Mouse (Mus musculus) kidney, embryonic 15.5 days (tissue): Measurements from ENCODE around the gene Frs2. TPM values are rescaled to one million over a fixed set of nuclear protein-coding genes. Genes with fewer than 3 reads are reported as not detected.

ENCODE experiments used
- ATAC-seq: fragments of 200-750 bp; cut with Nextera tagmentation; replicated peaks from 2 replicates; pipeline ENCODE4 v1.8.0; 2017; ENCODE audit warnings: moderate TSS enrichment; ENCODE audit not compliant: low FRiP score
- H3K27ac ChIP-seq: fragments of 300-500 bp; sonication (generic); 2 replicates; pipeline ENCODE4 v1.5.1; 2015; ENCODE audit warnings: mild to moderate bottlenecking, inconsistent platforms
- H3K27me3 ChIP-seq: fragments of 300-500 bp; sonication (generic); 2 replicates; pipeline ENCODE4 v1.6.1; 2015; ENCODE audit warnings: inconsistent platforms
- H3K36me3 ChIP-seq: fragments of 300-500 bp; sonication (generic); 2 replicates; pipeline ENCODE4 v1.6.1; 2015; ENCODE audit warnings: inconsistent platforms
- H3K4me1 ChIP-seq: fragments of 300-500 bp; sonication (generic); 2 replicates; pipeline ENCODE4 v1.6.1; 2015; ENCODE audit warnings: inconsistent platforms
- H3K4me2 ChIP-seq: fragments of 300-500 bp; sonication (generic); 2 replicates; pipeline ENCODE4 v1.6.1; 2015; ENCODE audit warnings: moderate library complexity, mild to moderate bottlenecking, inconsistent platforms
- H3K4me3 ChIP-seq: fragments of 300-500 bp; sonication (generic); replicated peaks from 2 replicates; pipeline ENCODE4 v1.5.1; 2015; ENCODE audit warnings: mild to moderate bottlenecking, inconsistent platforms
- H3K9ac ChIP-seq: fragments of 300-500 bp; sonication (generic); 2 replicates; pipeline ENCODE4 v1.6.1; 2015; ENCODE audit warnings: mild to moderate bottlenecking, inconsistent platforms
- H3K9me3 ChIP-seq: fragments of 300-500 bp; sonication (generic); replicated peaks from 2 replicates; pipeline ENCODE4 v1.6.1; 2016; ENCODE audit warnings: inconsistent platforms
- WGBS: fragments of 180-500 bp; shearing (Covaris S2); methylation state at CpG from one replicate; pipeline ENCODE4 v1.1.7; 2015; ENCODE audit warnings: mixed read lengths; 5-methylcytosine and 5-hydroxymethylcytosine counted together
- polyA plus RNA-seq: library from polyadenylated mRNA; unstranded; fragments of >200 nt; fragmentation: Nextera tagmentation; extraction: Ambion mirVana; gene quantifications from 2 replicates; pipeline ENCODE4 v1.2.1, GENCODE M21; 2015

Gene Frs2
- polyA plus RNA-seq, 1 experiment from 2014 or later, result 17.8 TPM

DNA sequence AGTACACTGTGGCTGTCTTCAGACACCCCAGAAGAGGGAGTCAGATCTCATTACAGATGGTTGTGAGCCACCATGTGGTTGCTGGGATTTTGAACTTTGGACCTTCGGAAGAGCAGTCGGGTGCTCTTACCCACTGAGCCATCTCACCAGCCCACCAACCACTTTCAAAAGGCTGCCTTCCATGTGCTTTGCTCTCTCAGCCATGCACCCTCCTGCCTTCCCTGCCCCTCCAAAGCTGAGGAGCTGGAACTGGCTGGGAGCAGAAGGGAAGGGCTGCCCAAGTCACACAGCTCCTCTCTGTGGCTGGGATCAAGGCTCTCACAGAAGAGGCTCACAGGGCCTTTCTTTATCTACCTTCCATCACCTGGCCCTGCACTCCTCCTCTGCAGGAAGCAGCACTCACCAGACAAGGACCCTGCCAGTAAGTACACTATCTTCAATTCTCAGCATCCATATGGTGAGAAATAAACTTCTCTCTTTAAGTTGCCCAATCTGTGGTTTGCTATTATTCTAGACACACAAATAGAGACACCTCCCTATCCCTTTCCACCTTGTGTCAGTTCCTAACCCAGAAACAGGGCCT is 51.1 kb downstream of the Frs2 start:
- peaks cover 16% of the 10 kb centered on the region for H3K36me3 ChIP-seq
- no peaks in the 10 kb centered on the region for H3K9me3 ChIP-seq
- no peak overlapping the region for H3K4me2 ChIP-seq
- no peak overlapping the region for H3K27ac ChIP-seq
- H3K27me3 ChIP-seq, result no peaks in the 10 kb centered on the region
- WGBS, result 77% methylated on average over 2 of the region's 2 CpGs
- ATAC-seq, result peak; percentile 47; the same call in 1 of the 2 replicates
- H3K9ac ChIP-seq, result no peak overlapping the region
- no peak overlapping the region for H3K4me3 ChIP-seq
- peaks cover 9% of the 10 kb centered on the region for H3K4me1 ChIP-seq

DNA sequence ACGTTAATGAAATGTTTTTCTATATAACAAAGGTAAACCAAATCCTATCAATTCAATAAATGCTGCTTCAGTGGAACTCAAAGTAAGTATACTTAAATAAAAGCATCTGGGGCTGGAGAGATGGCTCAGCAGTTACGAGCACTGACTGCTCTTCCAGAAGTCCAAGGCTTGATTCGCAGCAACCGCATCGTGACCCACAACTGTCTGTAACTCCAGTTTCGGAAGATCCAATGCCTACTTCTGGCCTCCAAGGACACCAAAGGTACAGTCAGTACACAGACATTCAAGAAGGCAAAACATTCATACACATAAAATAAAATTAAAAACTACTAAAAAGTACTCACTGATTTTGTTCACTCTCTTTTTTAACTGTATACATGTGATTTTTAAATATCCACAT is 52.2 kb downstream of the Frs2 start:
- peaks cover 21% of the 10 kb centered on the region for H3K36me3 ChIP-seq
- no peak for ATAC-seq
- no peak overlapping the region for H3K9ac ChIP-seq
- no peak overlapping the region for H3K4me3 ChIP-seq
- 94% methylated on average over 6 of the region's 6 CpGs for WGBS
- no peak overlapping the region for H3K4me2 ChIP-seq
- H3K27ac ChIP-seq, result no peak overlapping the region
- H3K4me1 ChIP-seq, result peaks cover 9% of the 10 kb centered on the region
- H3K27me3 ChIP-seq, result no peaks in the 10 kb centered on the region
- no peaks in the 10 kb centered on the region for H3K9me3 ChIP-seq

DNA sequence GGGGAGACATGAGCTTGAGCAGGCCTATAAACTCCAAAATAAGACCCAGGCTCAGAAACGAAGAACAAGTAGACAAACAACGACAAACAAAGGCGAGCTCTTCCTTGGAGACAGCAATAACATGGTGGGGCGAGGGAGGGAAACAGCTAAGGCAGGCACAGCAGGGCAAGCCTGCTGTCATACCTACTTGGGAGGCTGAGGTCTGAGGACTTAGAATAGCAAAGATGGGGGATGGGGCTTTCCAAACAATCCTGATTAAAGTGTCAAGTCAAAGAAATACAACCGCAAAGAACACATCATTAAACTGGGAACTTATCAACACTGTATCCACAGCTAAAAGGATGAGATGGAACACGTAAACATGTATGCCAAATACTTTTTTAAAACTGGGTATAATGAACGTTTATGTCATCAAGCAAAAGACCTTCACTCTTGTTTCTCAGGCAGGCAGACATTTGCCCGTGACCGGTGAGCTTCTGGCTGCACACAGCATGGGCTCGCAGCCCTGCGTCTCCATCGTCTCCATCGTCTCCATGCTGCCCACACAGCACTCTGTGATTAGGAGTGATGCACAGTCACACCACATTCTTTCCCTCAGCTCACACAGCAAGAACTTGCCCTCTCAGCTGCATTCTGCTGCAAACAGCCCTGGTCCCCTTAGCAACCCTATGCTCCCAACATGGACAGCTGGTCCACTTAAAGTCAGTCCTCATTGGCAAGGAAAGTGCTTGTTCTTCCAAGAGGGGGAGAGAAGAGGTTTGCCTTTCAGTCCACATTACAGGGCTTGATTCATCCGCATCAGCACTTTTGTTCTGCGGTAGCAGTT is 53.6 kb downstream of the Frs2 start:
- H3K4me2 ChIP-seq, result no peak overlapping the region
- peak overlapping the region; percentile 34 for H3K27ac ChIP-seq
- H3K4me3 ChIP-seq, result no peak overlapping the region
- ATAC-seq, result peak; percentile 70
- H3K36me3 ChIP-seq, result peaks cover 17% of the 10 kb centered on the region
- WGBS, result 44% methylated on average over 15 of the region's 15 CpGs
- H3K9ac ChIP-seq, result no peak overlapping the region
- H3K27me3 ChIP-seq, result no peaks in the 10 kb centered on the region
- H3K4me1 ChIP-seq, result peaks cover 9% of the 10 kb centered on the region
- H3K9me3 ChIP-seq, result no peaks in the 10 kb centered on the region

DNA sequence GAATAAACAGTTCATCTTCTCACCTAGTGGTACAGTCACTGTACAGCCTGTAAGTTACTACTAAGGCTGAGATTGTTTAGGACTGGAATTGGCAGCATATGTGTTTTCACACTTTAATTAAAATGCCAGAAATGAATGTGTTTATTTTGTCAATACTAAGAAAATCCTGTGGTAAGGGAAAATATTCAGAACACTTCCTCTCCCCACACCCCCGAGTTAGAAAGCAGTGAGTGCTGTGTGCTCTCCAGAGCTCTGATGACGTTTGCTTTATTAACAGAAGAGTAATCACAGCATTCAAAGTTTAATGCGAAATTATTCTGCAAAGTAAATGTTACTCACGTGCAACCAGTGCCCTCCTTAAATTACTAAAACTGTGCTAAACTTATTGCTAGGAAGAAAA is 58.7 kb downstream of the Frs2 start:
- WGBS, result 72% methylated on average over 4 of the region's 4 CpGs
- Histone ChIP-seq H3K4me3 (no peak overlapping the region), H3K9me3 (no peaks in the 10 kb centered on the region), H3K9ac (no peak overlapping the region), H3K36me3 (peaks cover 32% of the 10 kb centered on the region), H3K4me2 (no peak overlapping the region), H3K27me3 (no peaks in the 10 kb centered on the region), H3K27ac (no peak overlapping the region), H3K4me1 (peaks cover 4% of the 10 kb centered on the region)
- no peak for ATAC-seq

DNA sequence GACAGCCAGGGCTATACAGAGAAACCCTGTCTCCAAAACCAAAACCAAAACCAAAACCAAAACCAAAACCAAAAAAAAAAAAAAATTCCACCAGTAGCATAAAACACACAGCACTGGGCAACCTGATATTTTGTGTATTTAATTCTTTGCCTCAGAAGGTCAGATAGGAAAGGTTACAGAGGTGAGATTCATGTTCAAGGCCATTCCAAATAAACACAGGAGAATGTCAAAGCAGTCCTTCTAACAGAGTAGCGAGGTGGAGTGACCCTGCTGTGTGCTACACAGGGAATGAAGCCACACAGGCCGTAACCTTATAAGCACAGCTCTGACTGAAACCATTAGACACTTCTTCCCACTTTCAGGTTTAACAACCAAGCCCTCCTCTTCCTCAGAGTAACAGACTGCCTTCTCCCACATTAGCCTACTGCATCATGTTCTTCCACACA is 66.4 kb downstream of the Frs2 start:
- 71% methylated on average over 2 of the region's 2 CpGs for WGBS
- Histone ChIP-seq H3K4me1 (no peaks in the 10 kb centered on the region), H3K36me3 (peaks cover 71% of the 10 kb centered on the region), H3K27me3 (no peaks in the 10 kb centered on the region), H3K4me3 (no peak overlapping the region), H3K9ac (no peak overlapping the region), H3K9me3 (no peaks in the 10 kb centered on the region), H3K4me2 (no peak overlapping the region), H3K27ac (no peak overlapping the region)
- no peak for ATAC-seq

DNA sequence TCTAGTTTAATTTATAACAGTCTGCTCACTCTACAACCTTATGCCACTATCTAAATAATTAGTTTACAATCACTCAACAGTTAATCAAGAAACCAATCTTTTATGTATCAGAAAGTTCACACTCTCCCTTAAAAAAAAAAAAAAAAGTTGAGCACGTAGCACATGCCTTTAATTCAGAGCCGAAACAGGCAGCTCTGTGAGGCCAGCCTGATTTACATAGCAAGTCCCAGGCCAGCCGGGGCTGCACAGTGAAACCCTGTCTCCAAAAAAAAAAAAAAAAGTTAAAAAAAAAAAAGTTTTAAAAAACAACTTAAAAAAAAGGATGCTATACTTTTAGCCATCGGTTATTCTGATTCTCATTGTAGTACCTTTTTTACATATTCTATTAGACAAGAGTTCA is 67.0 kb downstream of the Frs2 start:
- Histone ChIP-seq H3K4me3 (no peak overlapping the region), H3K9me3 (no peaks in the 10 kb centered on the region), H3K36me3 (peaks cover 75% of the 10 kb centered on the region), H3K4me1 (no peaks in the 10 kb centered on the region), H3K4me2 (no peak overlapping the region), H3K27me3 (no peaks in the 10 kb centered on the region), H3K9ac (no peak overlapping the region), H3K27ac (no peak overlapping the region)
- 70% methylated on average over 4 of the region's 4 CpGs for WGBS
- no peak for ATAC-seq

DNA sequence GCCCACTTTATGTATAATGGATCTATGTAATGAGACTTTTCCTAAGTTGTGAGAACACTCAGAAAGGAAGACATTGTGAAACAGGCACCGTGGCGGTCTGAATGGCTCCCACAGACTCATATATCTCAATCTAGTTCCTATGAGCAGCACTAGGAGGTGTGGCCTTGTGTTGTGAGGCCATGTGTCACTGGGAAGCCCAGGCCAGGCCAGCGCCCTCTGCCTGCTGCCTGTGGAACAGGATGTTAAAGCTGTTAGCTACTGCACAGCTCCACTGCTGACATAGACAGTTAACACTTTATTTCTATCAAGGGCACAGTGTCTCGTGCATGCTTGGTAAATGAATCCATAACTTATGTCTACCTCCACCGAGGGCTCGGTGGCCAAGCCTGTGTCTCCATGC is 70.0 kb downstream of the Frs2 start:
- peaks cover 73% of the 10 kb centered on the region for H3K36me3 ChIP-seq
- no peak overlapping the region for H3K27ac ChIP-seq
- no peak for ATAC-seq
- H3K4me3 ChIP-seq, result no peak overlapping the region
- H3K4me1 ChIP-seq, result no peaks in the 10 kb centered on the region
- H3K4me2 ChIP-seq, result no peak overlapping the region
- WGBS, result 79% methylated on average over 6 of the region's 6 CpGs
- no peaks in the 10 kb centered on the region for H3K9me3 ChIP-seq
- no peaks in the 10 kb centered on the region for H3K27me3 ChIP-seq
- H3K9ac ChIP-seq, result no peak overlapping the region

DNA sequence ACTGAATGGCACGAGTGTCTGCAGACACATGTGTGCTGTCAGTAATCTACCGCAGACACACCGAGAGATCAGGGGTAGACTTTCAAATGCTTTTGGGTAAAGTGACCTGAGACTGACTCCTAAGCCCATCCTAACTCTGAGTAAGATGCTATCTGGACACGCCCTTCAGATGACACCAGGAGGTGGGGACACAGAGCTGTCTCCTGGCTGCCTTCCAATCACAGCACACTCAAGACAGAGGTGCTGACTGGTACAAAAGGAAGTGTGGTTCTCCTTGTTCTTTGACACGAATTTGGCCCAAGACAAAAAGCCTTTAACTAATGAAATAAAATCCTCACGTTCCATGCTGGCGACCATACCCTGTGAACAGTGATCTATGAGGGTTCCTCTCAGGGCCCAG is 75.2 kb downstream of the Frs2 start:
- Histone ChIP-seq H3K27me3 (no peaks in the 10 kb centered on the region), H3K4me2 (no peak overlapping the region), H3K27ac (no peak overlapping the region), H3K4me1 (no peaks in the 10 kb centered on the region), H3K36me3 (peaks cover 77% of the 10 kb centered on the region), H3K4me3 (no peak overlapping the region), H3K9ac (no peak overlapping the region), H3K9me3 (no peaks in the 10 kb centered on the region)
- ATAC-seq, result no peak
- WGBS, result 81% methylated on average over 7 of the region's 7 CpGs

DNA sequence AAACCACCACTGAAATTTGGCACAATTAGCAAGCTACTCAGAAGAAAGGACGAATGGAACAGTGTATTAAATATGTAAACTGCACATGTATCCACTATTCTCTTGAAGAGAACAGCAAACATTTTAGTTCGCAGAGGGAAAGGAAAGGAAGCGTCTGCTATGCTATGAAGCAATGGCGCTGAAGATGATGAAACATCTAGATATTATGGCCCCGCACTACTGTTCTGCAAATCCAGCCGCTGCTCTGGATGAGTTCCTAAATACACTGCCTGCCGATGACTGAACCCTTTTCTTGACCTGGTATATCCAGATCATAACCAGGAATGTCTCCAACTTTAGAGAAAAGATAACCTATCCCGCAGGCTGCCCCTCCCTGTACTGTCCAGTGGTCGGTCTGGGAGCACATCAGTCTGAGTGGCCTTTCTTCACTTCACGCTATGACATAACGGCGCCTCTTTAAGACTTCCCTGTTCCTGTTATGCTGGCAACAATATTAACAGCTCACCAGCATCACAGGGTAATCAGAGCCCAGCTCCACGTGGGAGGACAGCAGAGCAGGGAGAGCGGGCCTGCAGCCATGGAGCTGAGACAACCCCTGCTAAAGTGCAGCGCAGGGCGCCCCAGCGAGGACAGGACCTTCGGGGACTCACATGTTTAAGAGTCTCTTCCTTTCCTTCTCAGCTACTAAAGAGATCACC is 76.0 kb downstream of the Frs2 start:
- Histone ChIP-seq H3K27me3 (no peaks in the 10 kb centered on the region), H3K4me2 (no peak overlapping the region), H3K27ac (no peak overlapping the region), H3K9me3 (no peaks in the 10 kb centered on the region), H3K9ac (no peak overlapping the region), H3K4me1 (no peaks in the 10 kb centered on the region), H3K36me3 (peaks cover 71% of the 10 kb centered on the region), H3K4me3 (no peak overlapping the region)
- WGBS, result 86% methylated on average over 18 of the region's 18 CpGs
- no peak for ATAC-seq

DNA sequence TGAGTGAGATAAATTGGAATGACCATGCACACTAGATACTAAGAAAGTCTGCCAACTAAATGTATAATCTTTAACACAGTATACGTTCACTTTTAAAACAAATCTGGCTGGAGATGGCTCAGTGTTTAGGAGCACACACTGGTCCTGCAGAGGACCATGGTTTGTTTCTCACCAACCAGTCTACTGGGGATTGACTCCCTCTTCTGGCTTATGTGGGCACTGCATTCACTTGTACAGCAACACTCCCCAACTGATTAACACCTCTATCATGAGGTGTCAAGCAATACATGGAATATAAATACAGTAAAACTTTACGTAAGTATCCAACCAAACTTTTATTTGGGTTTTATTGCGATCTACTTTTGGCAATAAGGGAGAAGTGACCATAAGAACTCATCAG is 79.2 kb downstream of the Frs2 start:
- H3K9me3 ChIP-seq, result no peaks in the 10 kb centered on the region
- H3K27me3 ChIP-seq, result no peaks in the 10 kb centered on the region
- no peaks in the 10 kb centered on the region for H3K4me1 ChIP-seq
- ATAC-seq, result no peak
- H3K4me2 ChIP-seq, result no peak overlapping the region
- peaks cover 47% of the 10 kb centered on the region for H3K36me3 ChIP-seq
- H3K9ac ChIP-seq, result no peak overlapping the region
- WGBS, result 92% methylated on average over 3 of the region's 3 CpGs
- H3K4me3 ChIP-seq, result no peak overlapping the region
- H3K27ac ChIP-seq, result no peak overlapping the region

DNA sequence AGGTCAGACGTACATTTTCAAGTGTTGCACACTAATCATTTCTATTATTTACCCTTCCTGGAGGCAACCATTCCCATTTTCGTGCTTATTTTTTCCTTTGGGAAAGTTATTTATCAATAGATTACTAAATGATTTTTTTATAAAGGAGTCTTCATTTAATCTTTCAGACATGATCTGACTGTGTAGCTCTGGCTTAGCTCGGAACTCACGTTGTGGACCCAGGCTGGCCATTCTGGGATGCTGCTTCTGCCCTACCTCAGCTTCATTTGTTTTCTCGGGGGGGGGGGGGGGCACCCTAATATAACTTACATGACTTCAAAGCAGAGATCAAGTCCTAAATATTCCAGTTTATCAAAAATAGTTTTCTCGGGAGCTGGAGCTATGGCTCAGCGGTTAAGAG is 84.3 kb downstream of the Frs2 start:
- peak overlapping the region; percentile 64 for H3K4me3 ChIP-seq
- H3K4me2 ChIP-seq, result peak overlapping the region; percentile 63
- peaks cover 16% of the 10 kb centered on the region for H3K4me1 ChIP-seq
- peak overlapping the region; percentile 86 for H3K27ac ChIP-seq
- no peaks in the 10 kb centered on the region for H3K9me3 ChIP-seq
- peak overlapping the region; percentile 42; the same call in 1 of the 2 replicates for H3K9ac ChIP-seq
- ATAC-seq, result peak; percentile 38
- H3K27me3 ChIP-seq, result no peaks in the 10 kb centered on the region
- peaks cover 34% of the 10 kb centered on the region for H3K36me3 ChIP-seq
- 10% methylated on average over 7 of the region's 7 CpGs for WGBS
